Mouse (Mus musculus) thymus, postnatal 14 days (tissue): ENCODE results near the gene Rims4.

Experiments used
- DNase-seq: peaks from one replicate; pipeline ENCODE4 v3.0.0; 2021

Gene Rims4

GRCm38 (mm10) chr2:163918317-163919258, at the start of gene Rims4:
TSS of gene Rims4 (minus strand) at chr2:163918683.
- DNase-seq, result peak; percentile 52

- no peak for DNase-seq
These were observed 47.2 kb upstream of the Rims4 start for GRCm38 (mm10) chr2:163965706-163966105.

GRCm38 (mm10) chr2:163964606-163965560, 46.4 kb upstream of the Rims4 start:
- no peak for DNase-seq

- DNase-seq, result no peak
These were observed 35.3 kb upstream of the Rims4 start for GRCm38 (mm10) chr2:163953622-163954310.

GRCm38 (mm10) chr2:163951770-163952169, 33.3 kb upstream of the Rims4 start:
- peak; percentile 48 for DNase-seq

- DNase-seq, result no peak
These were observed 29.5 kb upstream of the Rims4 start for GRCm38 (mm10) chr2:163947976-163948375.

GRCm38 (mm10) chr2:163946221-163946620, 27.7 kb upstream of the Rims4 start:
- no peak for DNase-seq

GRCm38 (mm10) chr2:163944511-163944910, 26.0 kb upstream of the Rims4 start:
- no peak for DNase-seq

- no peak for DNase-seq
These were observed 24.6 kb upstream of the Rims4 start for GRCm38 (mm10) chr2:163943056-163943455.

- DNase-seq, result no peak
These were observed 21.0 kb upstream of the Rims4 start for GRCm38 (mm10) chr2:163939522-163939921.

- DNase-seq, result no peak
These were observed 13.7 kb upstream of the Rims4 start for GRCm38 (mm10) chr2:163932151-163932550.

GRCm38 (mm10) chr2:163928464-163929200, 10.1 kb upstream of the Rims4 start:
- DNase-seq, result no peak

GRCm38 (mm10) chr2:163925044-163925443, 6.6 kb upstream of the Rims4 start:
- DNase-seq, result no peak

GRCm38 (mm10) chr2:163924531-163924930, 6.0 kb upstream of the Rims4 start:
- no peak for DNase-seq

GRCm38 (mm10) chr2:163923113-163923512, 4.6 kb upstream of the Rims4 start:
- DNase-seq, result no peak

GRCm38 (mm10) chr2:163919581-163919980, 1.1 kb upstream of the Rims4 start:
- DNase-seq, result no peak

GRCm38 (mm10) chr2:163916703-163917102, 1.8 kb downstream of the Rims4 start:
- DNase-seq, result no peak

- no peak for DNase-seq
These were observed 3.1 kb downstream of the Rims4 start for GRCm38 (mm10) chr2:163915294-163915791.

- DNase-seq, result no peak
These were observed 4.4 kb downstream of the Rims4 start for GRCm38 (mm10) chr2:163914107-163914506.

- no peak for DNase-seq
These were observed 4.8 kb downstream of the Rims4 start for GRCm38 (mm10) chr2:163913704-163914103.

GRCm38 (mm10) chr2:163911826-163912444, 6.5 kb downstream of the Rims4 start:
- no peak for DNase-seq
